Mouse (Mus musculus): ENCODE data around the gene Slc8b1.

The Slc8b1 gene

DNA sequence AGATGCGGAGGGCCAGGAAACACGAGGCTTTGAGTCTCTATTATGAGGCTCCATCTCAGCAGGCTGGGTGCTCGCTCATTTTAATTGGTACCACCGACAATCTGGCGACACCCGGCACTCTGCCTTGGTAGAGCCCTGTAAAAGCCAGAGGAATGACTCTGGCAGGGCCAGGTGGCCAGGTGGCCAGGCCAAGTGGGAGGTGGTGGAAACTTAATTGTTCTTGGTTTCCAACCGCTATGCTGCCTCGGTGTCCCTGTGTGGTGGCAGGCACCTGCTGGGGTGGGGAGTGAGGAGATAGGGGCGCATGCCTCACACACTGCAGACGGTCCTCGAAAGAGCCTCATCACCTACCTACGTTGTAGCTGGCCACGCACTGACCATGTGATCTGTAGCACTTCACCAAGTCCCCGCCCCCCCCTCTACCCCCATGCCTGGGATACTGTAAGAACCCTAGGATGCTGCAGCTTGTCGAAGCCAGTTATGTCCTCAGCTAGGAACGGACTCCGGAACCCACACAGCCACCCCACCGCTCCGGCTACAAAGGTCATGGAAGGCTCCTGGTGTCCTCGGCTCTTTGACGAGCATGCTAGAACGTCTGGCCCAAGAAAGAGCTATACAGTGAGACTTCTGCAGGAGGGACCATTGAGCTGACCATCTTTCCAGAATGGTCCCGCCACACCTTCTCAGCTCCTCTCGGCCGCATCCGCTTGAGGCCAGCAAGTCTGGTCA is 69.1 kb downstream of the Slc8b1 start:
- in situ Hi-C loops (cut with MboI; ENCODE audit: unreplicated experiment in 2 of 2) = loop anchor here in 1 of 2 experiments (5.0 kb wide), 1 partner anchor 53 kb away; no protein-coding TSS in a partner anchor

DNA sequence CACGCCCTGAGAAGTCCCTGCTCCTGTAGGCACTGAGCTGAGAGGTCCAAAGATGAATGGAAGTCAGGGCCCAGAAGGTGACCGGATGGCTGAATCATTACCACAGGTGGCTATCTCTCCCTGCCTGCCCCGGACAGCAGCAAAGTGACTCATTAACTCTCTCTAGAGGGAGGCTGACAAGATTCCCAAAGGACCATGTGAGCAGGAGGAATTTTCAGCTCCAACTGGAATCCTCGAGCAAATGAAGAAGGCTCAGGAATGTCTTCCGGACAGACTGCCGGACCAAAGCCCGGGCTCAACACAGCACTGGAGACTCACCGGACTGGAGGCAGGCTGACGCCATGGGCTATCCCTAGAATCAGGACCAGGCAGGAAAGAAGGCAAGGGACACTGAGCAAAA is 71.0 kb downstream of the Slc8b1 start:
- in situ Hi-C loops (cut with MboI; ENCODE audit: unreplicated experiment in 2 of 2) = no loop called here

DNA sequence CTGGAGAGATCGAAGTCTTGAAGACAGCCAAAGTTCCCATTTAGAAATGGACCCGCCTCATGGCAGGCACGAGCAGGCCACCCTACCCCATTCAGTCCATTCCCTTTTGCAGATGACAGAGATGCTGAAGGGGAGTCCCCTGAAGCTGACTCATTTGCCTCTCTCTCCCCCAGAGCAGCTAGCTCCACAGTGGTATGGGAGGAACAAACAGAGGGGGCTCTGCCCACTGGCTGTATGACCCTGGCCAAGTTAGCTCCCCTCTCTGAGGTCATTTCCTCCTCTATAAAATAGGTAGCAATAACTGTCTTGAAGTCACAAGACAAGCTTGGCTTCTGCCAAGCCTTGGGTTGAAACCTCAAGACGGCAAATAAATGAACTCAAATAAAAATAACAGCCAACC is 72.5 kb downstream of the Slc8b1 start:
- in situ Hi-C loops (cut with MboI; ENCODE audit: unreplicated experiment in 2 of 2) = no loop called here

Data from v-Abl transformed pro-B cells (cell line).